11 mouse cellular contexts compared by ENCODE assay signal in genomic region chr19:55925425-55925803, GRCm38 (mm10).
DNase-seq lines count a peak whose midpoint lies in the region; ATAC-seq and TF ChIP-seq lines count a peak whose summit lies in the region.
"Had no signal": no experiment of that assay in that cellular context is flagged by ENCODE, and none has a peak within 500 bp of the region (broad histone marks: within the 10 kb centered on the region; RNA-seq: fewer than 3 reads in every experiment).

No protein-coding gene starts in this region.

- WGBS in hindbrain, embryonic 11.5 days = 78% methylated on average over 7 of the region's 7 CpGs
- WGBS in hindbrain, embryonic 13.5 days = 71% methylated on average over 7 of the region's 7 CpGs
- WGBS in liver, embryonic 16.5 days (ENCODE audit: insufficient replicate concordance) = 18% methylated on average over 7 of the region's 7 CpGs
- 75% methylated on average over 7 of the region's 7 CpGs for WGBS in neural tube, embryonic 15.5 days

- no peak overlapping the region for H3K4me3 ChIP-seq in hindbrain, embryonic 11.5 days (ENCODE audit: low read depth, low read length)
- H3K4me3 ChIP-seq in hindbrain, embryonic 13.5 days = no peak overlapping the region
- peak overlapping the region in 1 of 2 experiments; percentile 33; a peak in 1 of 4 replicates for H3K4me3 ChIP-seq in ES-E14 (ENCODE audit: insufficient read depth in 1 of 2, low read depth in 1 of 2, low read length in 2 of 2, poor library complexity in 1 of 2, severe bottlenecking in 1 of 2)
- H3K4me3 ChIP-seq in liver, embryonic 16.5 days (ENCODE audit: low read depth, low read length) = peak overlapping the region; percentile 65
- H3K4me3 ChIP-seq in neural tube, embryonic 15.5 days (replicated peaks) = no peak overlapping the region

- in situ Hi-C loops in ES-E14 (cut with MboI; ENCODE audit: low sequenced_read_pairs in 2 of 2, unreplicated experiment in 2 of 2) = no loop called here

- peak; percentile 39 for DNase-seq in hindbrain, embryonic 11.5 days (ENCODE audit: low spot score)
- no peak for DNase-seq in ES-E14 (ENCODE audit: low read depth, low spot score)
- peak; percentile 94 for DNase-seq in c-Kit-positive CD71-positive TER-119-positive erythroid progenitor cells, embryonic 14.5 days (ENCODE audit: low spot score)
- DNase-seq in gastrocnemius, postnatal 36 days = no peak
- DNase-seq in B cell, adult 2 months = no peak
- DNase-seq: adrenal gland, postnatal 10 days; thymus, postnatal 25 days had no signal

- H3K36me3 ChIP-seq in hindbrain, embryonic 11.5 days (ENCODE audit: control insufficient read depth, insufficient read depth, low read length) = no peaks in the 10 kb centered on the region
- no peaks in the 10 kb centered on the region for H3K36me3 ChIP-seq in hindbrain, embryonic 13.5 days
- H3K36me3 ChIP-seq in ES-E14 (ENCODE audit: control insufficient read depth, insufficient read depth, low read length, poor library complexity, severe bottlenecking) = peaks cover 3% of the 10 kb centered on the region; the same call in 1 of the 2 replicates
- peaks cover 3% of the 10 kb centered on the region; the same call in 1 of the 2 replicates for H3K36me3 ChIP-seq in liver, embryonic 16.5 days (ENCODE audit: control insufficient read depth, insufficient read depth)
- no peaks in the 10 kb centered on the region for H3K36me3 ChIP-seq in neural tube, embryonic 15.5 days

- peaks cover 3% of the 10 kb centered on the region; the same call in 1 of the 2 replicates for H3K4me1 ChIP-seq in hindbrain, embryonic 11.5 days (replicated peaks; ENCODE audit: control insufficient read depth, insufficient read depth, low read length)
- peaks cover 10% of the 10 kb centered on the region for H3K4me1 ChIP-seq in hindbrain, embryonic 13.5 days (replicated peaks)
- H3K4me1 ChIP-seq in ES-E14 (ENCODE audit: control insufficient read depth in 2 of 2, insufficient read depth in 2 of 2, low read length in 2 of 2, poor library complexity in 1 of 2) = peaks cover 3 to 16% of the 10 kb centered on the region in 2 experiments; a peak in 2 of 4 replicates
- peaks cover 45% of the 10 kb centered on the region for H3K4me1 ChIP-seq in liver, embryonic 16.5 days (ENCODE audit: control insufficient read depth, low read depth, low read length)
- peaks cover 11% of the 10 kb centered on the region; the same call in 1 of the 2 replicates for H3K4me1 ChIP-seq in neural tube, embryonic 15.5 days
- H3K4me1 ChIP-seq: megakaryocyte, embryonic 14.5 days had no signal

- intact Hi-C loops in gastrocnemius, postnatal 36 days (cut with DNase I) = no loop called here

- ATAC-seq in hindbrain, embryonic 11.5 days (ENCODE audit: low FRiP score) = no peak
- no peak for ATAC-seq in hindbrain, embryonic 13.5 days (ENCODE audit: low FRiP score)
- ATAC-seq in liver, embryonic 16.5 days (ENCODE audit: low read depth) = peak; percentile 63
- ATAC-seq in neural tube, embryonic 15.5 days (ENCODE audit: low FRiP score) = no peak

- no peak overlapping the region for H3K27ac ChIP-seq in hindbrain, embryonic 11.5 days (ENCODE audit: low read depth, low read length)
- no peak overlapping the region for H3K27ac ChIP-seq in hindbrain, embryonic 13.5 days
- no peak overlapping the region for H3K27ac ChIP-seq in ES-E14 (ENCODE audit: insufficient read depth, low read depth, low read length, poor library complexity, severe bottlenecking)
- H3K27ac ChIP-seq in liver, embryonic 16.5 days (ENCODE audit: low read length) = peak overlapping the region; percentile 98
- no peak overlapping the region for H3K27ac ChIP-seq in neural tube, embryonic 15.5 days (replicated peaks)

- H3K4me2 ChIP-seq in hindbrain, embryonic 11.5 days (replicated peaks; ENCODE audit: low read depth, low read length) = no peak overlapping the region
- no peak overlapping the region for H3K4me2 ChIP-seq in hindbrain, embryonic 13.5 days
- H3K4me2 ChIP-seq in liver, embryonic 16.5 days (ENCODE audit: low read depth, low read length) = peak overlapping the region; percentile 57; the same call in 1 of the 2 replicates
- H3K4me2 ChIP-seq in neural tube, embryonic 15.5 days = no peak overlapping the region

- H3K9me3 ChIP-seq in hindbrain, embryonic 11.5 days (ENCODE audit: control insufficient read depth, low read length) = no peaks in the 10 kb centered on the region
- no peaks in the 10 kb centered on the region for H3K9me3 ChIP-seq in hindbrain, embryonic 13.5 days
- H3K9me3 ChIP-seq in ES-E14 (ENCODE audit: control insufficient read depth, insufficient read depth, low read depth, low read length) = no peaks in the 10 kb centered on the region
- H3K9me3 ChIP-seq in liver, embryonic 16.5 days (replicated peaks; ENCODE audit: control insufficient read depth, low read length) = no peaks in the 10 kb centered on the region
- H3K9me3 ChIP-seq in neural tube, embryonic 15.5 days (replicated peaks) = no peaks in the 10 kb centered on the region

- no peaks in the 10 kb centered on the region for H3K27me3 ChIP-seq in hindbrain, embryonic 11.5 days (ENCODE audit: control insufficient read depth, insufficient read depth, low read length)
- 0 out of 2 replicates have a peak, but pooled peaks cover 8% of the 10 kb centered on the region for H3K27me3 ChIP-seq in hindbrain, embryonic 13.5 days
- no peaks in the 10 kb centered on the region for H3K27me3 ChIP-seq in liver, embryonic 16.5 days (ENCODE audit: control insufficient read depth, insufficient read depth, low read depth, low read length)
- H3K27me3 ChIP-seq in neural tube, embryonic 15.5 days (replicated peaks) = 0 out of 2 replicates have a peak, but pooled peaks cover 6% of the 10 kb centered on the region
- H3K27me3 ChIP-seq: megakaryocyte, embryonic 14.5 days had no signal

- H3K9ac ChIP-seq in hindbrain, embryonic 11.5 days (ENCODE audit: low read depth, low read length) = no peak overlapping the region
- H3K9ac ChIP-seq in hindbrain, embryonic 13.5 days = no peak overlapping the region
- no peak overlapping the region for H3K9ac ChIP-seq in ES-E14 (ENCODE audit: insufficient read depth, low read depth, low read length, poor library complexity, severe bottlenecking)
- H3K9ac ChIP-seq in liver, embryonic 16.5 days (ENCODE audit: low read depth, low read length) = no peak overlapping the region; the same call in 1 of the 2 replicates
- H3K9ac ChIP-seq in neural tube, embryonic 15.5 days (replicated peaks) = no peak overlapping the region

TF ChIP-seq in ES-E14, 5 proteins besides CTCF, POLR2A, EP300 and RAD21:
- TF ChIP-seq HCFC1 (IDR thresholded peaks at IDR 0.05; ENCODE audit: borderline replicate concordance, insufficient read depth, low read length) (no peak), ZNF384 (IDR thresholded peaks at IDR 0.05; ENCODE audit: low read depth, low read length) (peak; percentile 73)

Comparison
In these comparisons a context has a peak if more than half of its experiments do, and no peak if none do; other contexts are left out.
1. DNase-seq: peak in hindbrain, embryonic 11.5 days (single experiment) and c-Kit-positive CD71-positive TER-119-positive erythroid progenitor cells, embryonic 14.5 days (single experiment); none in ES-E14 (single experiment), gastrocnemius, postnatal 36 days (0 of 2) and B cell, adult 2 months (0 of 2).